Mouse (Mus musculus) retina, embryonic 14.5 days (tissue): ENCODE results near the gene Cdc42bpb.
A peak's percentile ranks its signal among the peaks of the same experiment; 100 is the strongest.

ENCODE experiments used
- DNase-seq: peaks from one replicate; pipeline ENCODE4 v3.0.0-alpha.2; 2015; ENCODE audit warnings: low spot score

Gene Cdc42bpb

DNA sequence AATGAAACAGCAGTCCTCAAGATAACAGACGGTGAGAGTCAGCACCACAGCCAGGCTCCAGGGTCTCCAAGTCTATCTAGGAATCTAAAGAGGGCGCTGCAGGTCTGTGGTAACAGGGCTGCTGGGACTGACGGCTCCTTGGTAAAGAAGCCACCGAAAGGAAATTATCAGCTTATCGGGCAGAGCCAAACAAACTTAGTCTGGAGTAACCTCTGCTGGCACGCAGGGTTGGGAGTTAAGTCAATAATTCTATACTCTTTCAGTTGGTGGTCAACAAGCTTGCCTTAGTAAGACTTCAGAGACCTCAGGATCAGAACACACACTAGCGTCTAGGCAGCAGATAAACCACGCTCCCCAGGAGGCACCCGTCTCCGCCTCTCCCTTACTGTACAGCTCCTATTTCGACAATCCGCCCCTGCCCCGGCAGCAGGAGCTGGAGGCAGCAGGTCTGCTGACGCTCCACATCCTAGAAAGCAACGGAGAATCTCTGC is 39.6 kb downstream of the Cdc42bpb start:
- no peak for DNase-seq

GRCm38 (mm10) chr12:111333020-111333605 is 44.4 kb downstream of the Cdc42bpb start:
- DNase-seq, result no peak

- no peak for DNase-seq
These were observed 45.1 kb downstream of the Cdc42bpb start for GRCm38 (mm10) chr12:111332443-111332842.

GRCm38 (mm10) chr12:111331573-111331972 is 45.9 kb downstream of the Cdc42bpb start:
- no peak for DNase-seq

DNA sequence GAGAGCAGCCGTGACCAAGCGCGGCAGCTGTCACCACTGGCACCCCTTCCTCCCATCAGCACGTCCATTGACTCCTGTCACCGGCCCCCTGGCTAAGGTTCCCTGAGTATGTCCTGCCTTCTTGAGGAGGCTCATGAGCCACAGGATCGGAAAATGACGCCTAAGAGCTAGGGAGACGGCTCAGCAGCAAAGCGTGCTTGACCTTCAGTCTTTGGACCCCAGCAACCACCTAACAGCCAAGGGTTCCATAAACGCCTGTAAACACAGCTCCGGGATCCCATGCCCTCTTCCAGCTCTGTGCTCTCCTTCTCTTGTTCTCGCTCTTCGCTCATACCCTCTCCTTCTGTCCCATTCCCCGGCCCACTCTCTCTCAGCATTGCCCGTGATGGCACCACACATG is 48.2 kb downstream of the Cdc42bpb start:
- DNase-seq, result no peak

DNA sequence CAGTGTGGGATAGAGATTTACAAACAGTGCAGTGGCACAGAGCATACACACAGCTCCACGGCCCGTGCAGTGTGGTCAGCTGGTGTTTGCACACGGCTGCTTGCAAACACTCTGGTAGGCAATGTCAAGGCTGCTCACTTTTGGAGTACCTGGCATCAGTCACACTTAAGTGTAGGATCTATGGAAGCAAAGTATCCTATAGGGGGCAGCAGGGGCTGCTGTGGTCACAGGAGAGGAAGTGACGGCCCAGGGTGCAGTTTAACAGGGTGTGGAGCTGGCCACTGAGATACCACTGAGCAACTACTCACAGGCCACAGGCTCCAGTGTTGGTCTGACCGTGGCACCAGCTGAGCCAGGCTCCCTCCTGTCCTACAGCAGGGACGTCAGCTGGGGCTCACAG is 49.2 kb downstream of the Cdc42bpb start:
- DNase-seq, result no peak

DNA sequence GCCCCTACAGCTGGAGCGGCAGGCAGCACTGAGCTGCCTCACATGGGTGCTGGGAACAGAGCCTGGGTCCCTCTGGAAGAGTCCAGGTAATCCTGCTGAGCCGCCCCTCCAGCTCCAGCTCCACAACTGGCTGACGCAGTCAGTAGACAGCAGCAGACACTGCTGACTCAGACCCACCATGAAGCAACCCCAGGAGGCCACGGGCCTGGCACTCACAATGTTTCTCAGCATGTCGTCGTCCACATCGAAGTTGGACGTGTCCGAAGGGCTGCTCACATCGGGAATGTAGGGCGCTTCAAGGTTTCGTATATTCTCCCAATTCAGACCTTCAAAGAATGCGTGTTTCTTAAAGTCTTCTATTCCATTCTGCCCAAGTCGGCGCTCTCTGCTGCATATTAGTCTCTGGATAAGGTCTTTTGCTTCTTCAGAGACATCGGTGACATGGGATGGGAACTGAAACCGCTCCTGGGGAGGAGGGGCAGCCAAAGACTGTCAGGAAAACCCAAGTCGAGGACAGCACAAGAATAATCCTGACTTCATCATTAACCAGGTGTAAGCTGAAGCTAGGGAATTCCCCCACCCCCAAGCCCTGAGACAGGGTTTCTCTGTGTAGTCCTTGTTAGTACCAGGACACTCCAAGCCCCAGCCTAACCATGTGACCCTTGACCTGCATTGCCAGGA is 51.6 kb downstream of the Cdc42bpb start:
- no peak for DNase-seq

DNA sequence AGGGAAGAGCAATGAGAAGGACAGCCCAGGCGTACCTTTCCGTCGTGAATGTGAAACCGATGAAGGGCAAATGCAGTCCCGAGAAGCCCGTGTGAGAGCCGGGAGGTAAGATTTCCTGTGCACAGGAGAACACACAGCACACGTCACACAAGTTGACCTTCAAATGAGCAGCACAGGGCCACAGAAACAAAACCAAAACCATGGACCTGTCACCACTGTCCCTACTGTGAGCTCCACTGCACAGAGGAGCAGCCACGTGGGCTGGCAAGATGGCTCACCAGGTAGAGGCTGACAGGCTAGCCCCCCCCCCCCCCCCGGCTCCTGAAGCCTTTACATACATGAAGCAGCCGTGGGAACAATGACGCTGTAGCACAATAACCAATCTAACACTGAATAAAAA is 52.6 kb downstream of the Cdc42bpb start:
- DNase-seq, result no peak

DNA sequence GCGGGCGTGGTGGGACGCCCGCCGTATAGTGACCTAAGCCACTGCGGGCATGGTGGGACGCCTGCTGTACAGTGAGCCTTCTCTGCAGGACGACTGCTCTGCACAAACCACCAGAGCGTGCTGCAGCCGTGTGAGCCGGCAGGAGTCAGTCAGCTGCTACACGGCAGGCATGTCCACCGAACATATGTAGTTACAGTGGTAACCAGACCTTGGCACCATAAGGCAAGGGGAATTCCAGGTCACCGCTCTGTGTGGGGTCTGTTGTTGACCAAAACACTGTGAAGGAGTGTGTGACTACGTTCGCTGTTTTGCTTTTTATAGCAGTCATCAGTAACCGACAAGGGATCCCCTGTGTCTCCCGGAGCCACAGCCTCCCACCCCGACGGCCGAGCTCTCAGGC is 53.0 kb downstream of the Cdc42bpb start:
- no peak for DNase-seq

GRCm38 (mm10) chr12:111323423-111323822 is 54.1 kb downstream of the Cdc42bpb start:
- no peak for DNase-seq

DNA sequence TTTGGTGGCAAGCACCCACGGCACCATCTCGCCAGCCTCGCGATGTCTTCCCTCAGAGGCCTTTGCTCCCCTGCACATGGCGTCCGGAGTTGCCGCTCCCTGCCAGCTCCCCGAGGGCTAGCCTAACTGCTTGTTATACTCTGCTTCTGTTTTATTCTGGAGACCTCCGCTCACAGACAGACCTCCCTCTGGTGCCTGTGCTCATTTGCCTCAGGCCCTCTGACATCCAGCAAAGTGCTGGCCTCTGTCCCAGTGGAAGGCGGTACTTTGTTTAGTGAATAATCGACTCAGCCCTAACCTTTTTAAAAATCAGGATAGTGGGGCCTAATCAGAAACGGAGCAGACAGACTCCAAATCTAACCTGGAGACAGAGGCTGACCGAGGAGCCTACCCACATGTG is 55.7 kb downstream of the Cdc42bpb start:
- DNase-seq, result no peak

- no peak for DNase-seq
These were observed 57.0 kb downstream of the Cdc42bpb start for GRCm38 (mm10) chr12:111320549-111320948.

GRCm38 (mm10) chr12:111317694-111318093 is 59.8 kb downstream of the Cdc42bpb start:
- DNase-seq, result no peak

DNA sequence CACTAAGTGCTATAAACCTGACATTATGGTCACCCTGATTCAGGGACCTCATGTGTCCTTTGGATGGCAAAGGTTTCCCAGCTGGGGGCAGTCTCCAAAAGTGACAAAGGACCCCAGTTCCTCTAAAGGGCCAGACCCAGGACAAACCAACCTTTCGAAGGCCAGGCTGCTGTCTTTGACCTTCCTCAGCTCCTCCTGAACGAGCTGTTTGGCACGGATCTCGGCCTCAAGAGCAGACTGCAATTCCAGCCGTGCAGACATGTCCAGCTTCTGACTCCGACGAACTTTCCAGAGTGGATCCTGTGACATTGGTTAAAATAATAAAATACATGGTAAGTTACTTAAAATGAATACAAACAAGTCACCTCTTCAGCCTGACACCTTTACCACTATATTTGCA is 63.2 kb downstream of the Cdc42bpb start:
- DNase-seq, result no peak

- DNase-seq, result no peak
These were observed 65.7 kb downstream of the Cdc42bpb start for GRCm38 (mm10) chr12:111311775-111312174.

- no peak for DNase-seq
These were observed 67.6 kb downstream of the Cdc42bpb start for GRCm38 (mm10) chr12:111309931-111310330.

DNA sequence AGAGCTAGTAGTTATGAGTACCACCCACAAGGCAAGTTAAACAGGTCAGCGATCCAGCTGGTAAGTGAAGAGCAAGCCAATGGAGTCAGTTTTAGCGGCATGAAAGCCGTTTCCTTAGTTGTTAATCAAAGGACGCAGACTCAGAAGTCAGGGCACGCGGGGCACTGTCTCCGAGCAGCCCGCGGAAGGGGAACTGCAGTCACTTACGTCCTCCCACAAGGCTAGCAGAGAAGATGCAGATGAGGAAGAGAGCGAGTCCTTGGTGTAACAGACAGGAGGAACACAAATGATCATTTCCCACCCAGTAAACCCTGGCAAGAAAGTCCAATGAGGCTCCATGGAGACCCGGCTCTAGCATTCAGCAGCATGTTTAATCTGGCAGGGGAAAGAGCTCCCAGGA is 68.3 kb downstream of the Cdc42bpb start:
- no peak for DNase-seq

DNA sequence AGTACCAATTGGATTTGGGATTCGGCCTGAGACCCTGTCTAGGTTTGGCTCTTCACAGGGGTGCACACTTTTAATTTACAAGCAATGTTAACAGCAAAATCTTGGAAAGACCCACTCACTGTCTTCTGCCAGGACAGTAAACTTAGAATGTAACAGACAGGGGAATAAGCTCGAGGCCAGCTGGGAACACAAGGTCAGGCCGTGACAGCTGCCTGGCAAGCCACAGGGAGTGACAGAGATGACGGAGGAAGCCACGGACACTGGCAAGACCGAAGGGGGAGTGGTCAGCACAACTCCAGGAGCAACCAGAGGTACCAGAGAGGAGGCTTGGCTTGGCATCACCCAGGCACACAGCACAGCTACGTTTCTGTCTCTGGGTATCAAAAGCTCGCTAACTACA is 70.7 kb downstream of the Cdc42bpb start:
- no peak for DNase-seq

DNA sequence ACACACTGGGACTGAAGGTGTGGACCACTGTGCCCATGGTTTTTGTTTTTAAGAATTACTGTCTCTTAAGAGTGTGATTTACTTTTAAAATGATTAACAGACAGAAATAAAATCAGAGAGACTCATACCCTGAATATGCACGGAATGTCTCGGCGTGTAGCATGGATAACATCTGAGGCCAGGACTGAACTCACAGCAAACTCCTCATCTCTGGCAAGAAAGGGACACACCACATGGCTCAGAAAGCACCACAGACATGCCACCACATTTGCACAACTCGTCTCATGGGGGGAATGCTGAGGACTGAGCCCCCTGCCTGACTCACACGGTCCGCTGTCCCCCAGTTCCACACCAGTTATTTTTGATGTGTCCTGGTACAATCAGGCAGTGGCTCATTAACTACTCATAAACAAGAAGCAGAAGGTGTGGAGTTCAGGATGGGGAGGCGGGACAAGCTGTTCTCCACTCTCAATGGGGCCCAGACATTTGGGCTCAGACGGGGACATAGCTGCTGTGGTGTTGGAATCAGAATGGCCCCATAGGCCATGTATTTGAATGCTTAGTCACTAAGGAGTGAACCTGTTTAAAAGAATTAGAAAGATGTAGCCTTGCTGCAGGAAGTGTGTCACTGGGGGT is 73.7 kb downstream of the Cdc42bpb start:
- DNase-seq, result no peak

DNA sequence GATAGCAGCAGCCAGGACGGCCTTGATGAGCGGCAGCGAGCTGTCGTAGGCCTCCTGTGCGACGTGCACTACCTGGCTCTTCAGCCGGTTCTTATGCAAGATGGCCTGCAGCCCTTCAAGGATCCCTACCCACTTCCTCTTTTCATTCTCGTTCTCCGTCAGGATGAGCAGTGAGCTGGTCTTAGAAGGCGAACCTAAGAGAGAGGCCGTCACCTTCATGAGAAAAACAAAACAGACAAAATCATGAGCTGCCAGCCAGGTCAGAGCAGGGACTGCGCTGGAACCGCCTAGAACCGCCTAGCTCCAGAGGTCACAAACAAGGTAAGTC is 75.5 kb downstream of the Cdc42bpb start:
- DNase-seq, result no peak

- no peak for DNase-seq
These were observed 76.0 kb downstream of the Cdc42bpb start for GRCm38 (mm10) chr12:111301322-111302017.

DNA sequence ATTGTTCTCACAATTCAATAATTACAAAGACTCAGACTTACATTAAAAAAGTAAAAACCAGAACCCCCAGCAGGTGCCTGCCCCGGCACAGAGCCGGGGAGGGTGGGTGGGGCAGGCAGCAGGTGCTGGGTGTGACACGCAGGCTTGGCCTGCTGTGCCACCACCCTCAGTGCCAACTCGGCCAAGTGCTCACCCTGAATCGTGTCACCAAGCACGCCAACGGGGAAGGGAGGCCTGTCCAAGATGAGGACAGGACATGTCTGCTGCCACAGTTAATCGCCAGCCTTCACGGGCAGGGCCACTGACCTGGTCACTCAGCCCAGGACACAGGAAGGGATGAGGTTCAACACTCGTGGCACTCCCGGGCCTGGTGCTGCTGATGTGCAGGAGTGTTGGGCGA is 84.5 kb downstream of the Cdc42bpb start:
- DNase-seq, result no peak

DNA sequence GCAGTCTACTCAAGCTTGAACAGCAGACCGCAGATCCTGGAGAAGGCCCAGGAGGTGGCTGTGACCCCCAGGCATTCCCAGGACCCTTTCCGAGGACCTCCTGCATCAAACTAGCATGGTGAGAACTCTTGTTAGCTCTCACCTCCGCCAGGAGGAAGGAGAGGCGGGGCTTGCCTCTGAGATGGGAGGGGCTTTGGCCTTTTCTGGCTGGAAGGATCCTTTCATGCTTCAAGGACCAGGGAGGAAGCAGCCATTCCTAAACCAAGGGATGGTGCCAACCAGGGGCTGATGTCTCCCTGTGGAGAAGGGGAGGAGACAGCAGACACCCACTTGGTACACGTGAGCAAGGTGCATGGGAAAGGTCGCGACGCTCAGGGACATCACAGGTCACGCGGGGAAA is 93.0 kb downstream of the Cdc42bpb start:
- DNase-seq, result peak; percentile 74
